Mouse (Mus musculus): ENCODE measurements around the gene Aadac. TPM values are rescaled to one million over a fixed set of nuclear protein-coding genes. Genes with fewer than 3 reads are reported as not detected.

The Aadac gene
- polyA plus RNA-seq, 1 experiment from 2014 or later: not detected

DNA sequence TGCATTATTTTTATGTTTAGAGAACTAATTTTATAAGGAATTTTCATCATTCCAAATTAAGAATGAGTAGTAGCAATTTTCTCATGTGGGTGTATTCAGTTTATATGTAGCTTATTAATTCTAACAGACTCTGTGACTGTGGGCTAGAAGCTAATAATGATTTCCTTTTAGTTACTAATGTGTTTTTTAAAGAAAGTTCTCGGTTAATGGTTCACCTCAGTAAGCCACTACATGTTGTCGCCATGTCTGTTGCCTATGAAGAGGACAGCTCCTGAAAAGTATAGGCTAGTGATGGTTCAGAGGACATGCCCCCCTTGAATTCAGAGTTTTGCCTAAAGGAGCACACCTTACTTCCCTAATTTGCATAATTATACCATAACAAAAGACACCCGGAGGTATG lies 57.2 kb downstream of the Aadac start:
- WGBS: 87% methylated on average over 3 of the region's 3 CpGs
- H3K27ac ChIP-seq: no peak overlapping the region
- no peaks in the 10 kb centered on the region for H3K4me1 ChIP-seq
- H3K4me3 ChIP-seq: no peak overlapping the region
- H3K9me3 ChIP-seq: no peaks in the 10 kb centered on the region
- DNase-seq (ENCODE audit: extremely low spot score, low spot score): no peak
- H3K36me3 ChIP-seq (replicated peaks): no peaks in the 10 kb centered on the region
- H3K27me3 ChIP-seq (ENCODE audit: poor library complexity, severe bottlenecking): no peaks in the 10 kb centered on the region

GRCm38 (mm10) chr3:60085729-60086128 lies 60.2 kb downstream of the Aadac start:
- WGBS: 89% methylated on average over 2 of the region's 2 CpGs
- no peaks in the 10 kb centered on the region for H3K4me1 ChIP-seq
- no peaks in the 10 kb centered on the region for H3K27me3 ChIP-seq (ENCODE audit: poor library complexity, severe bottlenecking)

More at GRCm38 (mm10) chr3:60085729-60086128, 60.2 kb downstream of the Aadac start:
- Histone ChIP-seq H3K36me3 (replicated peaks) (no peaks in the 10 kb centered on the region), H3K9me3 (no peaks in the 10 kb centered on the region), H3K4me3 (no peak overlapping the region), H3K27ac (no peak overlapping the region)
- no peak for DNase-seq (ENCODE audit: extremely low spot score, low spot score)

Other genes starting within 250 kb of the Aadac start
- not detected in 2 replicates for gene Gm8298, start 164.7 kb upstream of the Aadac start, polyA plus RNA-seq (2016; fragmentation: Nextera tagmentation; extraction: Ambion mirVana)
- not detected in 2 replicates for gene C130079G13Rik, start 100.5 kb upstream of the Aadac start, polyA plus RNA-seq (2016; fragmentation: Nextera tagmentation; extraction: Ambion mirVana)
- not detected in 2 replicates for gene Aadacl2, start 19.0 kb upstream of the Aadac start, polyA plus RNA-seq (2016; fragmentation: Nextera tagmentation; extraction: Ambion mirVana)
- gene Sucnr1, start 56.2 kb downstream of the Aadac start, polyA plus RNA-seq (2016; fragmentation: Nextera tagmentation; extraction: Ambion mirVana): not detected in 2 replicates

All from forebrain, embryonic 10.5 days (tissue).